Mouse (Mus musculus) stomach, postnatal 0 days (tissue): ENCODE data around the gene Akt1.

Source experiments
- CTCF ChIP-seq: IDR thresholded peaks from 2 replicates; pipeline ENCODE4 v1.5.1; 2016; ENCODE audit warnings: antibody characterized with exemption, low read depth, mild to moderate bottlenecking, moderate library complexity
- EP300 ChIP-seq: optimal IDR thresholded peaks from 2 replicates; pipeline ENCODE3; 2016; ENCODE audit warnings: antibody characterized with exemption

GRCm38 (mm10) chr12:112677943-112678554, 3.4 kb upstream of the Akt1 start:
- TF ChIP-seq CTCF (no peak; the same call in 1 of the 2 replicates), EP300 (no peak)
